Mouse (Mus musculus) spleen, adult 2 months (tissue): ENCODE measurements around the gene Ankrd34a. TPM values are rescaled to one million over a fixed set of nuclear protein-coding genes. Genes with fewer than 3 reads are reported as not detected.

Experiments used
- DNase-seq, 2 experiments: peaks; one replicate each; pipeline versions ENCODE4 v3.0.0 to v3.0.0-alpha.2; 2012 to 2021; ENCODE audit warnings: low spot score in 2 of 2, low read depth in 1 of 2
- H3K27ac ChIP-seq: fragments of 200-500 bp; 2 replicates; pipeline ENCODE4 v1.5.1; 2012; ENCODE audit warnings: low read length, inconsistent platforms; ENCODE audit not compliant: insufficient read depth
- H3K27me3 ChIP-seq: fragments of 200-500 bp; 2 replicates; pipeline ENCODE4 v1.6.1; 2012; ENCODE audit warnings: mild to moderate bottlenecking, moderate library complexity, low read length, inconsistent platforms; ENCODE audit not compliant: control insufficient read depth, insufficient read depth
- H3K36me3 ChIP-seq: fragments of 200-500 bp; 2 replicates; pipeline ENCODE4 v1.6.1; 2012; ENCODE audit warnings: mild to moderate bottlenecking, low read length, inconsistent platforms; ENCODE audit not compliant: control insufficient read depth, insufficient read depth
- H3K4me1 ChIP-seq: fragments of 200-500 bp; 2 replicates; pipeline ENCODE4 v1.6.1; 2011; ENCODE audit warnings: inconsistent platforms; ENCODE audit not compliant: control insufficient read depth, insufficient read depth, insufficient read length
- H3K4me3 ChIP-seq: fragments of 200-500 bp; 2 replicates; pipeline ENCODE4 v1.5.1; 2011; ENCODE audit warnings: mild to moderate bottlenecking, inconsistent platforms; ENCODE audit not compliant: insufficient read depth, insufficient read length; ENCODE audit errors: extremely low read depth
- CTCF ChIP-seq: fragments of 200-500 bp; IDR thresholded peaks from 2 replicates; pipeline ENCODE4 v1.5.1; 2011; ENCODE audit warnings: mild to moderate bottlenecking, inconsistent platforms; ENCODE audit not compliant: insufficient read depth, insufficient read length, insufficient replicate concordance; ENCODE audit errors: extremely low read depth
- POLR2A ChIP-seq: fragments of 200-500 bp; IDR thresholded peaks from 2 replicates; pipeline ENCODE4 v1.6.1; 2011; ENCODE audit warnings: low read depth, low read length, inconsistent platforms
- WGBS: fragments of 180-500 bp; shearing (Covaris S2); methylation state at CpG from one replicate; pipeline ENCODE4 v1.1.7; 2018; 5-methylcytosine and 5-hydroxymethylcytosine counted together
- polyA plus RNA-seq: library from polyadenylated mRNA; depleted of rRNA; stranded (reverse); fragments of >200 nt; gene quantifications from 2 replicates; pipeline ENCODE4 v1.2.3, GENCODE M21; 2012

Gene Ankrd34a
- polyA plus RNA-seq, 1 experiment, result 0.14 TPM

DNA sequence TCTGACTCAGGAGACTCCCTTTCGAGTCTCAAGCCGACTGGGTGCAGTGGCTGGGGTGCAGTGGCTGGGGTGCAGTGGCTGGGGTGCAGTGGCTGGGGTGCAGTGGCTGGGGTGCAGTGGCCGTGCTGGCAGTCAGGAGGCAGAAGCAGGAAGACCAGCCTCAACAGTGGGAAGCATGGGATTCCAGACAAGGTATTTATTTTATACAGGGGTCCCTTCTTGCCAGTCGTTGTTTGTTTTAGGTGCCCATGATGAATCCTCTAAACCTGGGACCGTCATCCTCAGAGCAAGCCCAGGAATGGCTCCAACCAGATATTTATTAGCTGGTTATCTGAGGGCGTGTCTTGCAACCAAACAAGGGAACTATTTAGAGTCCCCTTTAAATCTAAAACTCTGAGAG lies 42.8 kb upstream of the Ankrd34a start:
- H3K27ac ChIP-seq, result no peak overlapping the region
- 58% methylated on average over 6 of the region's 6 CpGs for WGBS
- H3K27me3 ChIP-seq, result no peaks in the 10 kb centered on the region
- H3K36me3 ChIP-seq, result no peaks in the 10 kb centered on the region
- no peak for DNase-seq
- TF ChIP-seq CTCF (no peak), POLR2A (no peak)
- H3K4me3 ChIP-seq, result no peak overlapping the region
- peaks cover 18% of the 10 kb centered on the region; the same call in 1 of the 2 replicates for H3K4me1 ChIP-seq

DNA sequence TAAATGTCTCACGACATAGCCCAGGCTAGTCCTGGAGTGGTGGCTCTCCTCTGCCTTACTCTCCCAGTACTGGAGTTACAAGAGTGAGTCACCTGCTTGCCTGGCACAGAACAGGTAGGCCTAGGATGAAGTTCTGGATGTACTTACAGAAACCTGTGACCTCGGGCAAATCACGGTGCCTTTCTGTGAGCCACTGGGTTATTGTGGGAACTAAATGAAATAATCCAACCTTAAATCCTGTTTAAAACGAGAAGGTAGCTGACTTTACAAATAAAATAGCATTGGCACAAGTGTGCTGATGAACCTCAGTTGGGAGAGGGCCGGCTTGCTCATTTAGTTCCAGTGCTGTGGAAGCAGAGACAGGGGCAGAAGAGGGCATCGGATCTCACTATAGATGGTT lies 42.2 kb upstream of the Ankrd34a start:
- Histone ChIP-seq H3K27ac (no peak overlapping the region), H3K36me3 (peaks cover 3% of the 10 kb centered on the region), H3K4me3 (no peak overlapping the region), H3K27me3 (no peaks in the 10 kb centered on the region), H3K4me1 (peaks cover 18% of the 10 kb centered on the region; the same call in 1 of the 2 replicates)
- DNase-seq, result no peak
- TF ChIP-seq CTCF (no peak), POLR2A (no peak)
- WGBS, result 72% methylated on average over 6 of the region's 6 CpGs

GRCm38 (mm10) chr3:96555041-96555596 lies 41.3 kb upstream of the Ankrd34a start:
- peaks cover 18% of the 10 kb centered on the region; the same call in 1 of the 2 replicates for H3K4me1 ChIP-seq
- no peak for TF ChIP-seq CTCF
- no peak for TF ChIP-seq POLR2A
- H3K4me3 ChIP-seq, result no peak overlapping the region
- 56% methylated on average over 12 of the region's 12 CpGs for whole genome bisulfite sequencing
- no peaks in the 10 kb centered on the region for H3K27me3 ChIP-seq
- DNase-seq, result no peak
- H3K36me3 ChIP-seq, result peaks cover 12% of the 10 kb centered on the region
- peak overlapping the region; percentile 79 for H3K27ac ChIP-seq

DNA sequence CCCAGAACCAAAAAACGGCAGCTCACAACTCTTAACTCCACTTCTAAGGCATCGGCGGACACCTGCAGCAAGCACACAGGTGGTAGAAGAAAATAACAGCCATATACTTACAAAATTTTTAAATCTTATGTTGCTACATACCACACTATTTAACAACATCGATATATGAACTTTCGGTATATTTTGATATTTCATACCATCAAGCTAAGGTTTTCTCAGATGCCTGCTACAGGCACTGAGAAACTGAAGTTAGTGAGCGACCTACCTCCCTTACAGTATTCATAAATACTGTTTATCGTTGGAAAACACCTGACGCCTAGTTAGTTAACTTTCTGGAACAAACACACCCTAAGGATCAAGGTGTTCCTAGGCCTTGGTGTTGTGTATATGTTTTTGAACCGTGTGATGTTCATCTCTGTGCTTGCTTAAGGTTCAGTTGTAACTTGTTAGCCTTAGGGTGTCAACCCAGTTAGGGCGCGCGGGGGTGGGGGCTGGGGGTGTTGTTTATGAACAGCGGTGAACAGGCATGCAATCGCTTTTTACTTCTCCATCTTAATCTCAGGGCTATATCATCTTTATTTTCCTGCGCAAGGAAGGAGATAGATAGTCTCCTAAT lies 40.3 kb upstream of the Ankrd34a start:
- no peak overlapping the region for H3K4me3 ChIP-seq
- H3K36me3 ChIP-seq, result peaks cover 21% of the 10 kb centered on the region
- no peak for TF ChIP-seq CTCF
- H3K27me3 ChIP-seq, result no peaks in the 10 kb centered on the region
- peaks cover 18% of the 10 kb centered on the region; the same call in 1 of the 2 replicates for H3K4me1 ChIP-seq
- DNase-seq, result no peak
- WGBS, result 42% methylated on average over 15 of the region's 15 CpGs
- peak overlapping the region; percentile 79 for H3K27ac ChIP-seq

DNA sequence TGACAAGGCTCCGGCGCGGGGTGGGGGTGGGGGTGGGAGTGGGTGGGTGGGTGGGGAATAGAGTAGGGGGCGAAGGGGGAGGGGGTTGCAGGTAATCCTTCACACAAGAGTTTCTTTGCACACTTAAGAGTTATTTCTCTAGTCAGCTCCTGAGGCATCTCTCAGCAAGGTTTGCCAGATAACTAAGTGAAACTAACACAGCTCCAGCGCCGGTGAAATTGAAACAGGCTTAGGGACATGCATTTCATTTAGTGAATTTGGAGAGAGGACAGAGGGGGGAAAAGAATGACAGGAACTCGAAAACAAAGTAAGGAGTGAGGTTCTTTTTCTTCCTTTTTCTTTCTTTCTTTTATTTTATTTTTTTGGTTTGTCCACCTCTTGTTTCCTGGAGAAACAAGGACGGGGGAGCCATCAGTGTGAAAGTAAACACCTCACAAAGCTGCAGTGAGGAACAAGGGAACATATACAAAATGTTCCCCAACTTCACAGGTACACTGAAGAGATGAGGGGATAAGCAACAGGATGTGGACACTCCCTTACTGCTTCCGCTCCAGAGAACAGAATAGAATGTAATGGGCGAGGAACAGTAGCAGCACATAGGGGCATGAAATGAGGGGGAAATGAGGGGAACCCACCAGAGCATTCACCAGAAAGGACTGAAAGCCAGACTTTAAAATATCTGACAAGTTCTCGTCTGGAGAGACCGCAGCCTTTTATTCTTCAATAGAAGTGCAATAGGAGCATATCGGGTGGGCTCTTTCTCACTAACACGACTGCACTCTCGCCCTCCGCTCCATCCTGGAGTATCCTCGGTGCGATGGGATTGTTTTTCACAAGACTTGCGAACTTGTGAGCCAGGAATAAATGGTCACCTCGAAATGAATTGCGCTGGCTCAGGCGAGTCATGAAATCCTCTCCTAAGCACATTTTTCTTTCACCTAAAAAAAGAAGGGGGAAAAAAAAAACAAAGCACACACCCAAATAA lies 39.5 kb upstream of the Ankrd34a start:
- H3K4me1 ChIP-seq, result peaks cover 19% of the 10 kb centered on the region; the same call in 1 of the 2 replicates
- WGBS, result 1% methylated on average over 22 of the region's 22 CpGs

GRCm38 (mm10) chr3:96557694-96558093 lies 38.7 kb upstream of the Ankrd34a start, which contains the start of gene Txnip:
TSS of gene Txnip (plus strand) at chr3:96557957.
- peak; percentile 98 to 100 for DNase-seq

More for the DNA sequence above, 39.5 kb upstream of the Ankrd34a start:
- TF ChIP-seq POLR2A (peak; percentile 73), CTCF (no peak)
- peak overlapping the region; percentile 69 for H3K4me3 ChIP-seq
- no peaks in the 10 kb centered on the region for H3K27me3 ChIP-seq
- H3K36me3 ChIP-seq, result peaks cover 26% of the 10 kb centered on the region
- H3K27ac ChIP-seq, result peak overlapping the region; percentile 99
- DNase-seq, result peak in 1 of 2 experiments; percentile 52

More at GRCm38 (mm10) chr3:96557694-96558093, 38.7 kb upstream of the Ankrd34a start, which contains the start of gene Txnip:
- Histone ChIP-seq H3K27ac (peak within 1 kb of the TSS; percentile 99), H3K4me1 (peaks cover 24% of the 10 kb centered on the region; the same call in 1 of the 2 replicates), H3K4me3 (peak within 1 kb of the TSS; percentile 99), H3K27me3 (no peaks in the 10 kb centered on the region), H3K36me3 (peaks cover 26% of the 10 kb centered on the region)
- TF ChIP-seq POLR2A (peak; percentile 99), CTCF (peak; percentile 34; the same call in 1 of the 2 replicates)
- WGBS, result under 1% methylated on average over 26 of the region's 26 CpGs
